In the genomic region with DNA sequence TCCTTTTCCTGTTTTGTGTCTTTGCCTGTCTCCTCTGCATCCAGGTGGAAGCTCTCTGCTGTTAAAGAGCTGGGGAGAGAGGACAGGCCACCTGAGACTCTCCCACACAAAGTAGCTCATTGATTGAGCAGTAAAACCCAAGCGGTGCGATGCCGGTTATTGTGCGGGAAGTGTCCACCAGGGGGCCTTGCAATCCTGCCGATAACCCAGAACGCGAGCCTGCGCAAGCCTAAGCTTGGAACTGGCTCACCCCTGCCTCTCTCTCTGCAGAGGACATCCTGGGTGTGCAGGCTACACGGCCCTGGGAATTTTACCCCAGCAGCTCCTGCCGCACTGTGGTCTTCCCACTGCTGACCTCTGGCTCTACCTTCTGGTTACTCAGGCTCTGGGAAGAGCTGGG, we compare ENCODE assay signal across 8 mouse cellular contexts. TPM values are rescaled to one million over a fixed set of nuclear protein-coding genes. Genes with fewer than 3 reads are reported as not detected.
DNase-seq lines count a peak whose midpoint lies in the region; ATAC-seq and TF ChIP-seq lines count a peak whose summit lies in the region.

No protein-coding gene starts in this region.

- no peak for TF ChIP-seq POLR2A in bone marrow, adult 2 months (IDR thresholded peaks at IDR 0.05; ENCODE audit: borderline replicate concordance, control insufficient read depth, low read depth, low read length)
- TF ChIP-seq POLR2A in embryonic fibroblast, embryonic 13.5 days (IDR thresholded peaks at IDR 0.05; ENCODE audit: low read depth, low read length): no peak

- no peaks in the 10 kb centered on the region for H3K27me3 ChIP-seq in E14TG2a.4 (ENCODE audit: insufficient read depth, low read length)
- no peaks in the 10 kb centered on the region for H3K27me3 ChIP-seq in heart, embryonic 14.5 days (ENCODE audit: control insufficient read depth, insufficient read depth, low read length)

- peaks cover 27% of the 10 kb centered on the region for H3K36me3 ChIP-seq in E14TG2a.4 (ENCODE audit: insufficient read depth, low read length)
- 0 out of 2 replicates have a peak, but pooled peaks cover 9% of the 10 kb centered on the region for H3K36me3 ChIP-seq in heart, embryonic 14.5 days (ENCODE audit: control insufficient read depth, insufficient read depth, low read length)

- peak overlapping the region; percentile 38; the same call in 1 of the 2 replicates for H3K9ac ChIP-seq in heart, embryonic 14.5 days (ENCODE audit: low read length)

- 7% methylated on average over 10 of the region's 10 CpGs for WGBS in bone marrow, adult 2 months
- 3% methylated on average over 10 of the region's 10 CpGs for WGBS in heart, embryonic 14.5 days

- H3K27ac ChIP-seq in bone marrow, adult 2 months (ENCODE audit: control insufficient read depth, insufficient read depth, low read depth, low read length, poor library complexity): no peak overlapping the region
- no peak overlapping the region for H3K27ac ChIP-seq in embryonic fibroblast, embryonic 13.5 days (ENCODE audit: insufficient read depth, low read length)
- H3K27ac ChIP-seq in heart, embryonic 14.5 days (replicated peaks in 1 of 2; ENCODE audit: control insufficient read depth in 1 of 2, insufficient read depth in 1 of 2, low read depth in 2 of 2, low read length in 2 of 2): no peak overlapping the region

- peak; percentile 86 for TF ChIP-seq CTCF in E14TG2a.4 (conservative IDR thresholded peaks at IDR 0.05; ENCODE audit: low read length)
- TF ChIP-seq CTCF in bone marrow, adult 2 months (IDR thresholded peaks at IDR 0.05; ENCODE audit: control insufficient read depth, insufficient read depth, low read length): peak; percentile 85
- TF ChIP-seq CTCF in embryonic fibroblast, embryonic 13.5 days (IDR thresholded peaks at IDR 0.05; ENCODE audit: borderline replicate concordance, insufficient read depth, low read length): peak; percentile 63

- H3K9me3 ChIP-seq in E14TG2a.4 (ENCODE audit: low read length): no peaks in the 10 kb centered on the region
- H3K9me3 ChIP-seq in heart, embryonic 14.5 days (ENCODE audit: control insufficient read depth, low read length): no peaks in the 10 kb centered on the region

- H3K4me1 ChIP-seq in E14TG2a.4 (replicated peaks; ENCODE audit: low read depth, low read length): peaks cover 61% of the 10 kb centered on the region
- H3K4me1 ChIP-seq in bone marrow, adult 2 months (ENCODE audit: control insufficient read depth, insufficient read depth, low read length): no peaks in the 10 kb centered on the region
- 0 out of 2 replicates have a peak, but pooled peaks cover 3% of the 10 kb centered on the region for H3K4me1 ChIP-seq in embryonic fibroblast, embryonic 13.5 days (ENCODE audit: control insufficient read depth, insufficient read depth, low read length)
- H3K4me1 ChIP-seq in heart, embryonic 14.5 days (ENCODE audit: control insufficient read depth in 2 of 2, insufficient read depth in 2 of 2, low read length in 2 of 2): peaks cover 9 to 17% of the 10 kb centered on the region in 2 experiments

- no peak overlapping the region for H3K4me2 ChIP-seq in heart, embryonic 14.5 days (ENCODE audit: low read length)

- peak overlapping the region; percentile 72 for H3K4me3 ChIP-seq in E14TG2a.4 (replicated peaks; ENCODE audit: low read length)
- no peak overlapping the region for H3K4me3 ChIP-seq in bone marrow, adult 2 months (replicated peaks; ENCODE audit: control insufficient read depth, low read depth, low read length)
- no peak overlapping the region for H3K4me3 ChIP-seq in embryonic fibroblast, embryonic 13.5 days (ENCODE audit: insufficient read depth, low read length)
- no peak overlapping the region for H3K4me3 ChIP-seq in heart, embryonic 14.5 days (ENCODE audit: control insufficient read depth in 1 of 2, insufficient read depth in 1 of 2, low read depth in 1 of 2, low read length in 2 of 2)

- peak; percentile 81 for DNase-seq in kidney, postnatal 14 days
- DNase-seq in lung, postnatal 10 days: peak; percentile 86
- peak; percentile 44 for DNase-seq in retina, adult 2 months (ENCODE audit: low read depth, low spot score)
- DNase-seq in thymus, postnatal 25 days: peak; percentile 82

- no peak for ATAC-seq in heart, embryonic 14.5 days (ENCODE audit: insufficient number of reproducible peaks, insufficient read depth, low FRiP score, low read depth)

RNA-seq across cellular contexts. Expression of gene 0610012G03Rik, which starts 4.3 kb away (rescaled TPM):
- 16.2 and 24.9 TPM in 2 replicates for polyA plus RNA-seq in bone marrow, adult 2 months (2011; ENCODE audit: insufficient read depth, insufficient read length, low replicate concordance, missing spikeins)
- 16.8 and 19.0 TPM in 2 replicates for polyA plus RNA-seq in embryonic fibroblast, embryonic 13.5 days (2011; ENCODE audit: insufficient read length, low read depth, missing spikeins)
- 131 and 132 TPM in 2 replicates for polyA plus RNA-seq in heart, embryonic 14.5 days (2014; fragmentation: Nextera tagmentation; extraction: Ambion mirVana)

RNA-seq across cellular contexts. Expression of gene Ncbp2, which starts 4.3 kb away (rescaled TPM):
- polyA plus RNA-seq in bone marrow, adult 2 months (2011; ENCODE audit: insufficient read depth, insufficient read length, low replicate concordance, missing spikeins): 16.3 and 39.3 TPM in 2 replicates
- polyA plus RNA-seq in embryonic fibroblast, embryonic 13.5 days (2011; ENCODE audit: insufficient read length, low read depth, missing spikeins): 73.8 and 91.5 TPM in 2 replicates
- 67.1 and 69.9 TPM in 2 replicates for polyA plus RNA-seq in heart, embryonic 14.5 days (2014; fragmentation: Nextera tagmentation; extraction: Ambion mirVana)

RNA-seq across cellular contexts. Expression of gene Pigz, which starts 10.3 kb away (rescaled TPM):
- 0.79 and 6.2 TPM in 2 replicates for polyA plus RNA-seq in bone marrow, adult 2 months (2011; ENCODE audit: insufficient read depth, insufficient read length, low replicate concordance, missing spikeins)
- not detected in 2 replicates for polyA plus RNA-seq in embryonic fibroblast, embryonic 13.5 days (2011; ENCODE audit: insufficient read length, low read depth, missing spikeins)
- polyA plus RNA-seq in heart, embryonic 14.5 days (2014; fragmentation: Nextera tagmentation; extraction: Ambion mirVana): 0.12 and 0.47 TPM in 2 replicates

RNA-seq across cellular contexts. Expression of gene Senp5, which starts 59.1 kb away (rescaled TPM):
- 4.3 and 5.3 TPM in 2 replicates for polyA plus RNA-seq in bone marrow, adult 2 months (2011; ENCODE audit: insufficient read depth, insufficient read length, low replicate concordance, missing spikeins)
- polyA plus RNA-seq in embryonic fibroblast, embryonic 13.5 days (2011; ENCODE audit: insufficient read length, low read depth, missing spikeins): 54.9 and 72.1 TPM in 2 replicates
- polyA plus RNA-seq in heart, embryonic 14.5 days (2014; fragmentation: Nextera tagmentation; extraction: Ambion mirVana): 6.7 and 6.9 TPM in 2 replicates
